Mouse (Mus musculus): ENCODE data around the gene A630023A22Rik. TPM values are rescaled to one million over a fixed set of nuclear protein-coding genes. Genes with fewer than 3 reads are reported as not detected.

Gene A630023A22Rik
- polyA plus RNA-seq, 1 experiment from 2014 or later: 0.12 TPM

- H3K9me3 ChIP-seq (replicated peaks; ENCODE audit: control insufficient read depth, low read length): no peaks in the 10 kb centered on the region
- no peak within 1 kb of the TSS for H3K27ac ChIP-seq (ENCODE audit: low read length)
- WGBS: 69% methylated on average over 3 of the region's 3 CpGs
- no peak within 1 kb of the TSS for H3K9ac ChIP-seq (ENCODE audit: low read length)
- no peaks in the 10 kb centered on the region for H3K27me3 ChIP-seq (ENCODE audit: control insufficient read depth, insufficient read depth, low read length)
- H3K4me3 ChIP-seq (ENCODE audit: low read length): no peak within 1 kb of the TSS
- no peaks in the 10 kb centered on the region for H3K4me1 ChIP-seq (ENCODE audit: control insufficient read depth, insufficient read depth, low read length)
- no peaks in the 10 kb centered on the region for H3K36me3 ChIP-seq (ENCODE audit: control insufficient read depth, insufficient read depth)
- ATAC-seq (replicated peaks; ENCODE audit: extremely low read depth, insufficient read depth, low FRiP score): no peak
- H3K4me2 ChIP-seq (ENCODE audit: low read depth, low read length): no peak within 1 kb of the TSS
These were observed 87.5 kb downstream of the A630023A22Rik start, which contains the start of gene Gm30083 for GRCm38 (mm10) chr14:34015063-34015462. Gene Gm30083, minus strand, starts transcription at chr14:34015182.

- WGBS: 70% methylated on average over 5 of the region's 5 CpGs
- H3K27ac ChIP-seq (ENCODE audit: low read length): no peak overlapping the region
- no peak overlapping the region for H3K4me2 ChIP-seq (ENCODE audit: low read depth, low read length)
These were observed 100.2 kb downstream of the A630023A22Rik start for GRCm38 (mm10) chr14:34002358-34002757.

GRCm38 (mm10) chr14:34001445-34001844 lies 101.1 kb downstream of the A630023A22Rik start:
- no peak overlapping the region for H3K27ac ChIP-seq (ENCODE audit: low read length)
- no peak overlapping the region for H3K4me3 ChIP-seq (ENCODE audit: low read length)
- no peak for ATAC-seq (replicated peaks; ENCODE audit: extremely low read depth, insufficient read depth, low FRiP score)
- H3K36me3 ChIP-seq (ENCODE audit: control insufficient read depth, insufficient read depth): no peaks in the 10 kb centered on the region
- H3K9me3 ChIP-seq (replicated peaks; ENCODE audit: control insufficient read depth, low read length): no peaks in the 10 kb centered on the region
- no peaks in the 10 kb centered on the region for H3K27me3 ChIP-seq (ENCODE audit: control insufficient read depth, insufficient read depth, low read length)
- no peak overlapping the region for H3K9ac ChIP-seq (ENCODE audit: low read length)
- no peaks in the 10 kb centered on the region for H3K4me1 ChIP-seq (ENCODE audit: control insufficient read depth, insufficient read depth, low read length)
- H3K4me2 ChIP-seq (ENCODE audit: low read depth, low read length): no peak overlapping the region

More at GRCm38 (mm10) chr14:34002358-34002757, 100.2 kb downstream of the A630023A22Rik start:
- Histone ChIP-seq H3K4me1 (ENCODE audit: control insufficient read depth, insufficient read depth, low read length) (no peaks in the 10 kb centered on the region), H3K9ac (ENCODE audit: low read length) (no peak overlapping the region), H3K4me3 (ENCODE audit: low read length) (no peak overlapping the region), H3K27me3 (ENCODE audit: control insufficient read depth, insufficient read depth, low read length) (no peaks in the 10 kb centered on the region), H3K36me3 (ENCODE audit: control insufficient read depth, insufficient read depth) (no peaks in the 10 kb centered on the region), H3K9me3 (replicated peaks; ENCODE audit: control insufficient read depth, low read length) (no peaks in the 10 kb centered on the region)
- no peak for ATAC-seq (replicated peaks; ENCODE audit: extremely low read depth, insufficient read depth, low FRiP score)

Other genes with a start within 250 kb of the A630023A22Rik start
- gene Gdf10, start 179.2 kb downstream of the A630023A22Rik start, polyA plus RNA-seq (2015; fragmentation: Nextera tagmentation; extraction: Ambion mirVana): 6.2 and 7.4 TPM in 2 replicates
- 0.17 and 0.20 TPM in 2 replicates for gene Gdf2, start 161.7 kb downstream of the A630023A22Rik start, polyA plus RNA-seq (2015; fragmentation: Nextera tagmentation; extraction: Ambion mirVana)
- gene Rbp3, start 148.8 kb downstream of the A630023A22Rik start, polyA plus RNA-seq (2015; fragmentation: Nextera tagmentation; extraction: Ambion mirVana): 0.03 TPM in 1 of 2 replicates, not detected in the other
- gene Zfp488, start 124.0 kb downstream of the A630023A22Rik start, polyA plus RNA-seq (2015; fragmentation: Nextera tagmentation; extraction: Ambion mirVana): 0.04 TPM in 1 of 2 replicates, not detected in the other
- not detected in 2 replicates for gene Gm30083, start 87.6 kb downstream of the A630023A22Rik start, polyA plus RNA-seq (2015; fragmentation: Nextera tagmentation; extraction: Ambion mirVana)
- not detected in 2 replicates for gene Gm5460, start 86.0 kb downstream of the A630023A22Rik start, polyA plus RNA-seq (2015; fragmentation: Nextera tagmentation; extraction: Ambion mirVana)
- not detected in 2 replicates for gene Antxrl, start 50.0 kb downstream of the A630023A22Rik start, polyA plus RNA-seq (2015; fragmentation: Nextera tagmentation; extraction: Ambion mirVana)
- 5.2 and 5.3 TPM in 2 replicates for gene Anxa8, start 16.8 kb downstream of the A630023A22Rik start, polyA plus RNA-seq (2015; fragmentation: Nextera tagmentation; extraction: Ambion mirVana)
- 0.07 TPM in 1 of 2 replicates, not detected in the other for gene Npy4r, start 49.7 kb upstream of the A630023A22Rik start, polyA plus RNA-seq (2015; fragmentation: Nextera tagmentation; extraction: Ambion mirVana)
- 0.11 and 0.14 TPM in 2 replicates for gene Gprin2, start 98.9 kb upstream of the A630023A22Rik start, polyA plus RNA-seq (2015; fragmentation: Nextera tagmentation; extraction: Ambion mirVana)
- 0.42 and 0.57 TPM in 2 replicates for gene Syt15, start 116.8 kb upstream of the A630023A22Rik start, polyA plus RNA-seq (2015; fragmentation: Nextera tagmentation; extraction: Ambion mirVana)
- gene Shld2, start 207.7 kb upstream of the A630023A22Rik start, polyA plus RNA-seq (2015; fragmentation: Nextera tagmentation; extraction: Ambion mirVana): 7.7 and 8.9 TPM in 2 replicates
- gene Glud1, start 208.0 kb upstream of the A630023A22Rik start, polyA plus RNA-seq (2015; fragmentation: Nextera tagmentation; extraction: Ambion mirVana): 54.1 and 56.8 TPM in 2 replicates